Mouse (Mus musculus) ES-Bruce4 (cell line): ENCODE measurements around the gene Skil.

ENCODE experiments used
- CTCF ChIP-seq: IDR thresholded peaks from one replicate; pipeline ENCODE4 v1.8.1; 2011; ENCODE audit warnings: low read depth, low read length
- EP300 ChIP-seq: IDR thresholded peaks from 2 replicates; pipeline ENCODE4 v1.6.1; 2011; ENCODE audit warnings: low read depth, low read length; ENCODE audit not compliant: insufficient read depth
- POLR2A ChIP-seq: IDR thresholded peaks from one replicate; pipeline ENCODE4 v1.8.1; 2011; ENCODE audit warnings: low read length; ENCODE audit not compliant: insufficient read depth

- TF ChIP-seq CTCF (no peak), POLR2A (no peak), EP300 (no peak)
These were observed 277 bp downstream of the Skil start for GRCm38 (mm10) chr3:31095179-31095490.
